Mouse (Mus musculus) regulatory T cell (primary cell): ENCODE measurements around the gene Zrsr1.

Source experiments
- in situ Hi-C: fragments of 300-600 bp; cut with MboI, MseI; formaldehyde crosslinking; loops from one replicate; pipeline ENCODE4 v1.15.1; 2025; ENCODE audit warnings: high pct_unique_total_duplicates

Zrsr1 gene

DNA sequence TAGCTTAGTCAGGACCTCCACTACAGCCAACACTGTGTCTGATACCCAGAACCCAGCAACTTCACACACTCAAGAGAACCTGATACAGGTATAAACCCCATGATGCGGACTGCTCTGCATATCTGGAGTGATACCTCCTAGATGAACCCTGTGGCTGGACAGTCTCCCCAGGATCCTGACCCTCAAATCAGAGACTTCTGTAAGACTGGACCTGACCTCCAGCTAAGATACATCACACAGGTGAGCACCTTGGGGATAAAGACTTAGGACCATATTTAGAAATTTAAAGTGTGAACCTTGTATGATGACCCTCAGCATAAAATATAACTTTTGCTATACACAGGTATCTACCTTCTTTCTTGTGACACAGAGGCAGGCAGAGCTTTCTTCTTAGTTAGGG, 1.3 kb upstream of the Zrsr1 start:
- in situ Hi-C loops: loop anchor here (25.0 kb wide), 1 partner anchor 733 kb away; no protein-coding TSS in a partner anchor

DNA sequence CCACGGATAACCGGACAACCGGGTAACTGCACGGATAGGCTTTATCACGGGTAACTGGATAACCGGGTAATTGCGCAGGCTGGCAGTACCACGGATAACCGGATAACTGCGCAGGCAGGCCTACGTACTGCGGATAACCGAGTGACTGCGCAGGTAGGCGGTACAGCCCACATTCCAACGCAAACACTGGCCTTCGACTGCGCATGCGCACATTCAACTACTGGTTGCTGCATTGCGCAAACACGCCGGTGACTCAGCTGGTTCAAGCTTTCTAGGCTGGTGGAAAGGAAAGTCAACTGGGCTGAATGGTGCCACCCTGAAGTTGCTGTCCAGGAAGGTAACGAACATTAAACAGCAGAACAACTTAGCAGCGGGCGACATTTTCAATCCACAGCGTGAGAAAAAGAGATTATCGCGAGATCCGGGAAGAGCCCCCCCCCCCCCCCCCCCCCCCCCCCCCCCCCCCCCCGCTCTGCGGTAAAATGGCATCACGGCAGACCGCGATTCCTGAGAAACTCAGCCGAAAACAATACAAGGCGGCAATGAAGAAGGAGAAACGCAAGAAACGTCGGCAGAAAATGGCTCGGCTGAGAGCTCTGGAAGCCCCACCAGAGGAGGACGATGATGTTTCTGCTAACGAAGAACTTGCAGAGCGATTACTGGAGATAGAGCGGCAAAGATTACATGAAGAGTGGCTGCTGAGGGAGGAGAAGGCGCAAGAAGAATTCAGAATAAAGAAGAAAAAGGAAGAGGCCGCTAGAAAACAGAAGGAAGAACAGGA, 1.1 kb downstream of the Zrsr1 start:
- in situ Hi-C loops: loop anchor here (25.0 kb wide), 1 partner anchor 736 kb away; no protein-coding TSS in a partner anchor

DNA sequence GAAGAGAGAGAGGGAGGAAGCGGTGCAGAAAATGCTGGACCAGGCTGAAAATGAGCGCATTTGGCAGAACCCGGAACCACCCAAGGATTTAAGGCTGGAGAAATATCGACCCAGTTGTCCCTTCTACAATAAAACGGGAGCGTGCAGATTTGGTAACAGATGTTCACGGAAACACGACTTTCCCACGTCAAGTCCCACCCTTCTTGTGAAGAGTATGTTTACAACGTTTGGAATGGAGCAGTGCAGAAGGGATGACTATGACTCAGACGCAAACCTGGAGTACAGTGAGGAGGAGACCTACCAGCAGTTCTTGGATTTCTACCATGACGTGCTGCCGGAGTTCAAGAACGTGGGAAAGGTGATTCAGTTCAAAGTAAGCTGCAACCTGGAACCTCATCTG, 1.8 kb downstream of the Zrsr1 start:
- in situ Hi-C loops: loop anchor here (25.0 kb wide), 1 partner anchor 736 kb away; no protein-coding TSS in a partner anchor

DNA sequence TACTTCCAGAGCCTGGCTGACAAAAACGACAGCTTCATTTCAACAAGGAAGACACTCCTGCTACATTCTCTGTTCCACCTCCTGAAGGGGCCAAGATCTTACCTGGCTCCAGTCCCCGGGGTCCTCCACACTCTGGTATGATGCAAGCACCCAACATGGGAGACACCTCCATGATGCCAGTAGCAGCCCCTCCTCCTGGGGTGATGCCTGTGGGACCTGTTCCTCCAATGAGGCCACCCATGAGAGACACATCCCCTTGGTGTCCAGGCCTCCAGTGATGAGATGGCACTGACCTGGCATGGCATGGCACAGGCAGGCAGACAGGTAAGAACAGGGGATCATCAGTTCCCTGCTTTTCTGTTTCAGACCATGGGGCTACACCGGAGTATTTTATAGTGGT, 6.4 kb downstream of the Zrsr1 start:
- in situ Hi-C loops: loop anchor here (25.0 kb wide), 2 partner anchors 784 to 884 kb away; partner anchors contain the start of gene Rel

DNA sequence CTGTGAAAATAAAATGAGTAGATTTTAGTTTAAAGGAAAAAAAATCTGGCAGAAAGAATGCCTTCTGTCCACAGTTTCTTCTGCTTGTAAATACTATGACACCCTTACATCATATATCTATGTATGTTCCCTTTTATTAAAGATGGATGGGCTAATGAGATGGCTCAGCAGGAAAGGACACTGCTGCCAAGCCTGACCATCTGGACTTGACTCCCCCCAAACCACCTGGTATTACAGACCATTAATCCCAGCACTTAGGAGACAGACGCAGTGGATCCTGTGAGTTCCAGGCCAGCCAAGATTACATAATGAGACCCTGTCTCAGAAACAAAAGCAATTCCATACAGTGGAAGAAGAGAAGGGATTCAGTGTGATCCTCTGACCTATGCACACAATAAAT, 6.9 kb downstream of the Zrsr1 start:
- in situ Hi-C loops: loop anchor here (25.0 kb wide), 2 partner anchors 784 to 884 kb away; partner anchors contain the start of gene Rel

DNA sequence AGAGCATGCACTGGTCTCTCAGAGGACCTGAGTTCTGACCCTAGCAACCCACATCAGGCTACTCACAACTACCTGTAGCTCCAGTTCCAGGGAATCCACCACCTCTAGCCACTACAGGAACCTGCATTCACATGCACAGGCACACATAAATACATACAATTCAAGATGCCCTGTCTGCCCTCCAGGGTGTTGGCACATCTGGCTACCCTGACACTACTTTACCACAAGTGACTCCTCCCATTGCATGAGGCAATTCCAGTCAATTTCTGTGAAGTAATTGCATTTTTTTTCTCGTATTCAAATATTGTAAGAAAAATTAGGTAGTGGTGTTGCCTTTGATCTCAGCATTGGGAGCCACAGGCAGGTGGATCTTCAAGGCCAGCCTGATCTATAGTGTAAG, 7.4 kb downstream of the Zrsr1 start:
- in situ Hi-C loops: loop anchor here (25.0 kb wide), 2 partner anchors 783 to 883 kb away; partner anchors contain the start of gene Rel

DNA sequence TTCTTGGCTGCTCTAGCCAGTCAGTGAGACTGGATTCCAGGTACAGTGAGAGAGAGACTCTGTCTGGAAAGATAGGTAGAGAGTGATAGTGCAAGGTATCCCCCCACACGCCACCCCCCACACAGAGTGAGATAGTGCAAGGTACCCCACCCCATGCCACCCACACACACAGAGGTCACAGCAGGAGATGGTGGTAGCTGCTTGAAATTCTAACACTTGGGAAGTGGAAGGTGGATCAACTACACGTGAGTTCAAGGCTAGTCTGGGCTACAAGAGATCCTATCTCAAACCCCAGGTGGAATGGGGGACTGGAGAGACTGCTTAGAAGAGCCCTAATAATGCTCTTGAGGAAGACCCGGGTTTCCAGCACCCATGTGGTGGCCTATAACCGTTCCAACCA, 9.2 kb downstream of the Zrsr1 start:
- in situ Hi-C loops: loop anchor here (25.0 kb wide), 2 partner anchors 781 to 881 kb away; partner anchors contain the start of gene Rel

DNA sequence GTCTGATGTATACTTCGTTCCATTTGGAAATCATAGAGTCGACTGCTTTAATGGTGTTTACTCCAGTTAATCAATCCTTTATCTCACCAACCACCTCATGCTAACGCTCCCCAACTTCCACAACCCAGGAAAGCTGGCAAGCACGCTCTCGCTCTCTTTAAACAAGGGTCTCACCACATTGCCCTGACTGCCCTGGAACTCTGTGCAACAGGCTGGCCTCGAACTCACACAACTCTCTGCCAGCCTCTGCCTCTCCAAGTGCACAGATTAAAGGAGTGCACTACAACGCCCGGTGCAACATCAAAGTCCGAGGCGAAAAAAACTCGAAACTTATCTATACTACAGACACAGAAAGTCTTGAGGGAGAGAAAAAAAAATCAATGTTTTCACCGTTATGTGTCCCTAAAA, 9.7 kb downstream of the Zrsr1 start:
- in situ Hi-C loops: loop anchor here (25.0 kb wide), 2 partner anchors 781 to 881 kb away; partner anchors contain the start of gene Rel

DNA sequence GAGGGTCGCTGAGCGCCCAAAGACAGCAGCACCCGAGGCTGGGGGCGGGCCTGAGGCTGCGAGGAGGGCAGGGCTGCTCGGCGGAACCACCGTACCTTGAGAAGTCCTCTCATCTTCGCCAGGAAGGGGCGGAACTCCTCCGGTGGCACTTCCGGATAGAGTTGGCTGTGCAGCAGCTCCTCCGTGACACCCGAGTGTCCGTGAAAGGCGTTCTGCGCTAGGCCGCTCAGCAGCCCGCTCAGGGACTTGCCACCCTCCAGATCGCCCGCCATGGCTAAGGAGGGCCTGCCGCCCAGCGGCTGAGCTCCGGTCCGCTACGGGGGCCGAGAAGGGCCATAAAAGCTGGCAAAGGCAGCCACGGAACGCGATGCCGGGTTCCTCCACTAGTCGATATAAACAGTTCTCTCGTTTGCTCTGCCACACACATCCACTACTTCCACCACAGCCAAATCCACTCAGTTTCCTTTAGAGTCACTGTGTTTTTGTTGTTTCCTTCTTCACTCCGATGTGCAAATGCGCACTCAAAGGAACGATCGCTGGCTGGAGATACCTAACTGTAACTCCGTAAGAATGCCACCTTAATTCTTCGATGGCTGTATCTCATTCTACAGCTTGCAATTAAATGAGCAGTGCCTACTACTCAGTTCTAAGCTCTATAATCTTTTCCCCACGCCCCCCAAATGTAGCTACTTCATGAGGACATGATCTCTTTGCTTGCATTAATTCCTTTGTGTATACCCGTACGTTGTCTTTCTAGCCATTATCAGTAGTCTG, 10.4 kb downstream of the Zrsr1 start, which contains the start of the genes Gm28048 and Commd1:
Gene Gm28048, minus strand, starts transcription at position 107 of the 774 bp plus-strand sequence.
Gene Commd1, minus strand, starts transcription at position 399 of the 774 bp plus-strand sequence.
- in situ Hi-C loops: loop anchor here (25.0 kb wide), 2 partner anchors 780 to 880 kb away; partner anchors contain the start of gene Rel

DNA sequence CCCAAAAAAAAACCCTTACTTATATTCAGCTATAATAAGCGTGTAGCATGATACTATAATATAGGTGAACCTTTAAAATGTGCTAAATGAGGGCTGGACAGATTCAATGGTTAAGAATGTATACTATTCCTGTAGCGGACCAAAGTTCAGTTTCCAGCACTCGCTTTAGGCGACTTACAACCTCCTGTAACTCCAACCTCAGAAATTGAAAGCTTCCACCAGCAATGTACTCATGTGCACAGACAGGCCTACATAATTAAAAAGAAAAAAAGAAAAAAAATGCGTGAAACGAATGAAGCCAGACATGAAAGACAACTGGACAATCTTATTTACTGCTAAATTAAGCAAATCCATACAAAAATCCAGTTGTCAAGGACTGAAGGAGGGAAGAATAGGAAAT, 11.0 kb downstream of the Zrsr1 start:
- in situ Hi-C loops: loop anchor here (25.0 kb wide), 2 partner anchors 779 to 879 kb away; partner anchors contain the start of gene Rel

DNA sequence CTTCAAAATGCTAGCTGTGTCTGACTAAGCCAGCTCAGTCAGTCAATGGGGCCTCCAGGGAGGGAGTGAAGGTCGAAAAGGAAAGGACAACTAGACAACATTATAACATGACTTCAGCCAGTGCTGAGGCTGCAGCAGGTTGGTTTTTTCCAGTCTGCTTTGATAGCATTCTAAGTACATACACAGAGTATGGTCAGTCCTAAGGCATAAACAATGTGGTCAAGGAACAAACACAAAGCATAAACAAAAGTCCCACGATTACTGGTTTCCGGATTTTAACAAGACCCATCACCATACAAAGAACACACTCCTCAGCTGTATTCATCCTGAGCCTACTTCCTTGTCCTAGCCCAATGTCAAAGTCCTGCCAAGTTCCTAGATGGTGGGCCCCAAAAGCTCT, 13.7 kb downstream of the Zrsr1 start:
- in situ Hi-C loops: loop anchor here (25.0 kb wide), 2 partner anchors 777 to 877 kb away; partner anchors contain the start of gene Rel

DNA sequence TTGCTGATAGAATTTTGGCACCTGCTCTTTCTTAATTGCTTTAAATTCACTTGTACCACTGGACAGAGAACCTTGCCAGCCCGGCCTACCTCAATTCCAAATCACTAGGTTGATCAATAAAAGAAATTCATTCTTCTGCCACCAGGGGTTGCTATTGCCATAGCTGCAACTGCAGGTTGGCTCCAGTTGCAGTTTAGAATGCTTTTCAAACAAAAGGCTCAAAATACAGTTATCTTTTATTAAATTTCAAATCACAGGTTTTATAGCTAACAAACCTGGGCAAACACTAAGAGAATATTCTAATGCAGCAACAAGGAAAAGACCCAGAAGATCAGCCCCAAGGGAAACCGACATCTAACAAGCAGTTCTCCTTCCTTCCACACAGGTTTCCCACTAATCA, 15.6 kb downstream of the Zrsr1 start:
- in situ Hi-C loops: loop anchor here (25.0 kb wide), 2 partner anchors 775 to 875 kb away; partner anchors contain the start of gene Rel

DNA sequence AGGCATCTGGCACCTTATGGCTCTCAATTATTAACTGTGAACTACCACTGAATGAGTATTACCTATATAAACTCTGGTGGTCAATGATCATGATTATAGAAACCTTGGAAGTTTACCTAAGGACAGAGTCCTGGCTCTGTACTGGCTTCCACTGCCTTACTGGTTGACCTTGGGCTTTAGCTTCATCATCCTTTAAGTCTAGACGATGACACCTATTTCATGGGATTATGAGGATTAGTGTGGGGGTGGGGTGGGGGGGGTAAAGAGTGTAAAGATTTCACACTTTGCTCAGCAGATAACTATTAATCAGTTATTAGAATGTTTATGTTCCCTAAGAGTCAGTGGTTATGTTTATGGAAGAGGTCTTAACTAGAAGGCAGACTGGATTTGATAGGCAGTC, 18.0 kb downstream of the Zrsr1 start:
- in situ Hi-C loops: loop anchor here (25.0 kb wide), 2 partner anchors 773 to 873 kb away; partner anchors contain the start of gene Rel

DNA sequence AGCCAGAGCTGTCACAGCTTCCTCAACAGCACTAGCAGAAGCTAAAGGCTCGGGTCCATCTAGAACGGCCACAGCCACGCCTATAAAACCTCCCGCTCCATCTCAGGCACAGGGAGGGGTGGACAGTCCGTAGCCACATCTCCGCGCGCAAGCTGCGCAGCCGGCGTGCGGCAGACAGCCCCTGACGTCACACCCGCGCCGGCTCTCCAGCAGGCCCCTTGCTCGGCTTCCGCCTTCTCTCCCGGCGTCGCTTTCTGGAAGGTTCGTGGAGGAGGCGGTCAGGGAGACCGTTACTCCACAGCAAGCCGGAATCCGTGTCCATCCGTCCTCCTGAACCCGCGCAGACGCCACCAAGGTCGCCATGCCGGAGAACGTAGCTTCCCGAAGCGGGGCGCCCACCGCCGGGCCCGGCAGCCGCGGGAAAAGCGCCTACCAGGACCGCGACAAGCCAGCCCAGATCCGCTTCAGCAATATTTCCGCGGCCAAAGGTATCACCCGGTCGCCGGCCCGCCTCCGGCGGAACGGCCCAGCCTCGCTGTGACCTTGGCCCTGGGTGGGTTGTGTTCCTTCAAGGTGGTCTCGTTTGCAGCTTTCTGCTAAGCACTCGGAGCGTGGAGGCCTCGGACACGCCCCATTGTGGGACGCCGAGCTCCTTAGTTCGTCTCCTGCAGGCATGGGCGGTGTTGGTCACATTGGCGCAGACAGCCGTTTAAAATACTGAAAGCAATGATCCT, 18.8 kb downstream of the Zrsr1 start, which contains the start of gene Cct4:
Gene Cct4, plus strand, starts transcription at position 127 of the 734 bp plus-strand sequence.
- in situ Hi-C loops: loop anchor here (25.0 kb wide), 2 partner anchors 772 to 872 kb away; partner anchors contain the start of gene Rel

DNA sequence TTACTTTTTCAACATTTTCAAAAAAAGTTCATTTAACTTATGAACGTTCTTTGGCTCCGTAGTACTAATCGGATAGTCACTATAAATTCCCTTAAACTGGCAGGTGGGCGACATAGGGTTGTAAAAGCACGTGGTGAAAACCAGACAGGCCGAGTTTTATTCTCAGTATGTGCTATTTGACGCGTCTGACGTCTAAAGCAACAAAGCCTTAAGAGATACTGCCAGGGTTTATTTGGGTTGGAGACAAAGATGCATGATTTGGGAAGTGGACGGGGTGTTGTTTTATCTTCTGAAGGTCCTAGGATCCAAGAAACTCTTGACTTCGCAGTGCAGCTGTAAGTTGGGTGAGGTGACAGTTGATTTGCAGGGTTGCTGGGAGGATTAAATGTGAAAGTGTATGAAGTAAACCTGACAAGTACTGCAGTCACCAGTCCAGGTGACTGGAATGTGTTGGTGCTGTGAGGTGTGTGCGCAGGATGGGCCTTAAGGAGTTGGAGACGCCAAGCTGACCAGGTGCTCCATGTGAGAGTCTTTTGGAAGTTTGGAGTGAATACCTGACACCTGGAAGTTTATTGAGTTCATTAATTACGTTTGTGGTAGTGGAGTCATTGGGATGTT, 19.5 kb downstream of the Zrsr1 start:
- in situ Hi-C loops: loop anchor here (25.0 kb wide), 2 partner anchors 771 to 871 kb away; partner anchors contain the start of gene Rel

DNA sequence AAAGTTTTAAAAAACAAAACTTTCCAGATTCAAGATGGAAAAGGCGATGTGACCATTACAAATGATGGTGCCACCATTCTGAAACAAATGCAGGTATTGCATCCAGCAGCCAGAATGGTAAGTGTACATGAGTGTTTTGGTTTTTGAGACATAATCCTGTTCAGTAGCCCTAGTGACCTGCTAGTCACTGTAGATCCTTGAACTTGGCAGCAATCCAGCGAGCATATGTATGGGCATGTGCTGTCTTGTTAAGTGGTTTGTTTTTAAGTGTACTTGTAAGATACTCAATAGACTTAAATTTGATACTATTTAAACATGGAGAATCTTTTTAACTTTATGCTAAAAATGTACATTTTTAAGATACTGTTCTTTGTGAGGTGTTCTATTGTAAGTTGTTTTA, 22.5 kb downstream of the Zrsr1 start:
- in situ Hi-C loops: loop anchor here (25.0 kb wide), 2 partner anchors 768 to 868 kb away; partner anchors contain the start of gene Rel

DNA sequence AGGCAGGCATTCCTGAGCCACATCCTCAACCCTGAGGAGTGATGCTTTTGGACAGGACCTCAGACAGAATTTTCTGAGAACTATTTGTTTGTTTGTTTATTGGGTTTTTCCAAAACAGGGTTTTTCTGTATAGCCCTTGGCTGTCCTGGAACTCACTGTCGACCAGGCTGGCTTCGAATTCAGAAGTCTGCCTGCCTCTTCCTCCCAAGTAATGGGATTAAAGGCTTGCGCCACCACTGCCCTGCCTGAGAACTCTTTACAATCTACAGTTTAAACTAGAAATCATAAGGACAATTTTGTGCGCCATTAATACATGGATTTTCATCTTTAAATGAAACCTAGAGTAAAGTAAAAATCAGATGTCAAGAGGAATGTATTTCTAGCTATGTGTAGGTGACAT, 23.7 kb downstream of the Zrsr1 start:
- in situ Hi-C loops: loop anchor here (25.0 kb wide), 2 partner anchors 767 to 867 kb away; partner anchors contain the start of gene Rel

DNA sequence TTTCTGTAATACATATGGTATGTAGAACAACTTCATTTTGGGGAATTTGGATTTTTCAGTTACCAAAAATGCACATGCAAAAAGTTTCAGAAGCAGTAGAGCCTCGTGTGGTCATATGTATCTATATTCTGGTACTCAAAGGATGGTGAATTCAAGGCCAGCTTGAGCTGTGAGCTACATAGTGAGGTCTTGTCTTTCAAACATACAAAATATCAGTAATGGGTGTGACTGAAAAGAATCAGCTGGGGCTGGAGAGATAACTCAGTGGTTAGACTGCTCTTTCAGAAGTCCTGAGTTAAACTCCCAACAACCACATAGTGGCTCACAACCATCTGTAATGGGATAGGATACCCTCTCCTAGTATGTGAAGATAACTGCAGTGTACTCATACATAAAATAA, 26.5 kb downstream of the Zrsr1 start:
- in situ Hi-C loops: loop anchor here (25.0 kb wide), 2 partner anchors 764 to 864 kb away; partner anchors contain the start of gene Rel

DNA sequence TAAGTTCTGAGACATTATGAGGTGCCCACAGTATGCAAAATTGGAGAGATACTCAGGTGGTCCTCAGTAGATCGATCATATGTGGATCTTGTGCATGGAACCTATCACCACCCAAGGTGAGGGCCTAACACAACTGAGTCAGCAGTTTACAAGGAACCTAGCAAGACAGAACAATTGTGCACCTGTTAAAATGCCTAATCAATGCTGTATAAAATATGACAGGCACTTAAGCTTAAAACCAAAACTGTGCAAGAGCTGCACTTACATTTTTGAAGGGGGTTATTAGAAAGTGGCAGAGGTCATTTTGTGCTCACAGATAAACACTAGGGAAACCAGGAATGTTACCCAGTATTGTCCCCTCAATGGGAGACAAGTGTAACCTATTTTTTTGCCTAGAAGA, 33.5 kb downstream of the Zrsr1 start:
- in situ Hi-C loops: loop anchor here (5.0 kb wide), 2 partner anchors 267 to 492 kb away; partner anchors contain the start of gene Ahsa2

DNA sequence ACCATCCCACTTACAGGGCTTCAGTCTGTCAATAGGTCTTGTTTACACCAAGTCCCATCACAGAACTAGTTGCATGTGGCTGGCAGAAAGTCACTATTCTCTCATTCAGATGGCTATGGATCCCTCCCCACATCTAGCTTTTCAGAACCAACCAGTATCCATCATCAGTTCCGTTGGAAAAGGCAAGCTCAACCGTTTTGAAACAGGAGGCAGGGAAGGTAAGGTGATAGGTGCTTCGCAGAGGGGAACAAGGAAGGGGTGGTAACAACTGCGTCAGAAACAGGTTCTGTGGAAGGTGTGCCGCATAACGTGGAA, 35.3 kb downstream of the Zrsr1 start:
- in situ Hi-C loops: loop anchor here (5.0 kb wide), 2 partner anchors 265 to 490 kb away; partner anchors contain the start of gene Ahsa2
